Comparison of ENCODE assay signal across 20 mouse cellular contexts in genomic region chr1:144337572-144337971, GRCm38 (mm10).
DNase-seq lines count a peak whose midpoint lies in the region; ATAC-seq and TF ChIP-seq lines count a peak whose summit lies in the region.
"Had no signal": no experiment of that assay in that cellular context is flagged by ENCODE, and none has a peak within 500 bp of the region (broad histone marks: within the 10 kb centered on the region; RNA-seq: fewer than 3 reads in every experiment).

No protein-coding gene starts in this region.

- no peak overlapping the region for H3K4me3 ChIP-seq in CH12.LX (replicated peaks in 1 of 3; ENCODE audit: low read depth in 2 of 3, low read length in 2 of 3, poor library complexity in 1 of 3)
- no peak overlapping the region for H3K4me3 ChIP-seq in kidney, embryonic 16.5 days (ENCODE audit: low read length)
- H3K4me3 ChIP-seq: embryonic facial prominence, embryonic 10.5 days; embryonic facial prominence, embryonic 12.5 days; forebrain, embryonic 13.5 days; forebrain, embryonic 15.5 days had no signal

- ATAC-seq in kidney, embryonic 16.5 days (ENCODE audit: low FRiP score, low TSS enrichment), result no peak
- ATAC-seq: forebrain, embryonic 13.5 days; forebrain, embryonic 15.5 days; forebrain, postnatal 0 days had no signal

- H3K79me2 ChIP-seq in CH12.LX (replicated peaks; ENCODE audit: control insufficient read depth, extremely low read depth, insufficient read depth, poor library complexity, severe bottlenecking), result no peaks in the 10 kb centered on the region

- H3K9ac ChIP-seq in CH12.LX (ENCODE audit: insufficient read depth, low read depth), result no peak overlapping the region
- no peak overlapping the region for H3K9ac ChIP-seq in kidney, embryonic 16.5 days (replicated peaks; ENCODE audit: low read length)
- H3K9ac ChIP-seq: embryonic facial prominence, embryonic 12.5 days; forebrain, embryonic 13.5 days; forebrain, embryonic 15.5 days; forebrain, postnatal 0 days had no signal

- dilution Hi-C loops in CH12.LX (cut with MboI; ENCODE audit: extremely low pct_ligation_motif_present, extremely low pct_unique_long_range_greater_than_20kb, low sequenced_read_pairs), result no loop called here

- no peaks in the 10 kb centered on the region for H3K36me3 ChIP-seq in CH12.LX (replicated peaks in 1 of 2; ENCODE audit: control insufficient read depth in 1 of 2, insufficient read depth in 1 of 2, low read length in 1 of 2)
- no peaks in the 10 kb centered on the region for H3K36me3 ChIP-seq in kidney, embryonic 16.5 days (ENCODE audit: insufficient read depth, low read length)
- H3K36me3 ChIP-seq: embryonic facial prominence, embryonic 10.5 days; embryonic facial prominence, embryonic 12.5 days; forebrain, embryonic 15.5 days had no signal

- TF ChIP-seq RAD21 in CH12.LX (IDR thresholded peaks at IDR 0.05; ENCODE audit: low read depth, low read length), result no peak

- 91% methylated on average over 2 of the region's 2 CpGs for WGBS in kidney, embryonic 16.5 days

- no peak overlapping the region for H3K27ac ChIP-seq in CH12.LX (ENCODE audit: insufficient read depth, low read depth)
- H3K27ac ChIP-seq in kidney, embryonic 16.5 days (ENCODE audit: low read length), result no peak overlapping the region
- H3K27ac ChIP-seq: embryonic facial prominence, embryonic 10.5 days; embryonic facial prominence, embryonic 12.5 days; forebrain, embryonic 13.5 days; forebrain, embryonic 15.5 days had no signal

- in situ Hi-C loops in CH12.LX (cut with MboI; ENCODE audit: low pct_ligation_motif_present, low pct_unique_long_range_greater_than_20kb, low sequenced_read_pairs), result no loop called here

- no peak for TF ChIP-seq POLR2A in CH12.LX (IDR thresholded peaks at IDR 0.05; ENCODE audit: low read depth, low read length)

- no peaks in the 10 kb centered on the region for H3K27me3 ChIP-seq in CH12.LX (replicated peaks)
- H3K27me3 ChIP-seq in kidney, embryonic 16.5 days (ENCODE audit: insufficient read depth, low read length), result no peaks in the 10 kb centered on the region
- H3K27me3 ChIP-seq: embryonic facial prominence, embryonic 12.5 days; forebrain, embryonic 13.5 days; forebrain, embryonic 15.5 days had no signal

- peak; percentile 58 for DNase-seq in CD4-positive, CD25-positive, alpha-beta regulatory T cell, adult 2 months (ENCODE audit: low read depth, low spot score)
- DNase-seq in CH12.LX (ENCODE audit: extremely low read depth), result no peak
- DNase-seq in induced T-regulatory cell, adult 2 months (ENCODE audit: low read depth), result peak; percentile 51
- no peak for DNase-seq in heart, adult 9 months (ENCODE audit: low spot score in 2 of 2)
- no peak for DNase-seq in left cerebral cortex, postnatal 36 days (ENCODE audit: low spot score in 2 of 2)
- DNase-seq: adrenal gland, adult 8-10 months; adrenal gland, postnatal 14 days; adrenal gland, postnatal 36 days; B cell, adult 2 months; cerebellum, adult 11 months; cerebellum, adult 2 months; cerebellum, adult 9-10 months; cerebellum, postnatal 10 days; cerebellum, postnatal 25 days; forebrain, postnatal 0 days had no signal

- H3K4me1 ChIP-seq in CH12.LX (ENCODE audit: control insufficient read depth in 1 of 2, insufficient read depth in 2 of 2), result peaks cover 6 to 21% of the 10 kb centered on the region in 2 experiments
- no peaks in the 10 kb centered on the region for H3K4me1 ChIP-seq in kidney, embryonic 16.5 days (ENCODE audit: insufficient read depth, low read length)
- H3K4me1 ChIP-seq: embryonic facial prominence, embryonic 10.5 days; embryonic facial prominence, embryonic 12.5 days; forebrain, embryonic 13.5 days; forebrain, embryonic 15.5 days had no signal

- H3K9me3 ChIP-seq in CH12.LX (replicated peaks; ENCODE audit: low read length), result no peaks in the 10 kb centered on the region
- no peaks in the 10 kb centered on the region for H3K9me3 ChIP-seq in kidney, embryonic 16.5 days (ENCODE audit: low read length)
- H3K9me3 ChIP-seq: embryonic facial prominence, embryonic 10.5 days; embryonic facial prominence, embryonic 12.5 days; forebrain, embryonic 13.5 days; forebrain, embryonic 15.5 days had no signal

- TF ChIP-seq EP300 in CH12.LX (IDR thresholded peaks at IDR 0.05; ENCODE audit: low read length), result no peak

- peak overlapping the region; percentile 29; the same call in 1 of the 2 replicates for H3K4me2 ChIP-seq in CH12.LX (ENCODE audit: insufficient read depth, low read depth, poor library complexity, severe bottlenecking)
- H3K4me2 ChIP-seq in kidney, embryonic 16.5 days (replicated peaks; ENCODE audit: low read depth, low read length), result no peak overlapping the region
- H3K4me2 ChIP-seq: embryonic facial prominence, embryonic 12.5 days; forebrain, embryonic 13.5 days; forebrain, embryonic 15.5 days had no signal

- intact Hi-C loops in left cerebral cortex, postnatal 36 days (cut with DNase I), result no loop called here

- no peak for TF ChIP-seq CTCF in CH12.LX (conservative IDR thresholded peaks at IDR 0.05 in 1 of 2, IDR thresholded peaks at IDR 0.05 in 1 of 2; ENCODE audit: low read depth in 2 of 2, low read length in 2 of 2)

TF ChIP-seq in CH12.LX, 34 proteins besides CTCF, POLR2A, EP300 and RAD21:
- TF ChIP-seq ELF1 (IDR thresholded peaks at IDR 0.05; ENCODE audit: low read depth, low read length), result peak; percentile 15; the same call in 1 of the 2 replicates
- no peak for TF ChIP-seq USF1 (IDR thresholded peaks at IDR 0.05; ENCODE audit: low read depth, low read length)
- TF ChIP-seq ZNF384 (IDR thresholded peaks at IDR 0.05; ENCODE audit: low read depth, low read length), result no peak

Comparison
In these comparisons a context has a peak if more than half of its experiments do, and no peak if none do; other contexts are left out.
1. DNase-seq: peak in CD4-positive, CD25-positive, alpha-beta regulatory T cell, adult 2 months (single experiment) and induced T-regulatory cell, adult 2 months (single experiment); none in CH12.LX (single experiment), heart, adult 9 months (0 of 2) and left cerebral cortex, postnatal 36 days (0 of 2).